Mouse (Mus musculus) hindbrain, embryonic 13.5 days (tissue): ENCODE measurements around the gene Plxna2. TPM values are rescaled to one million over a fixed set of nuclear protein-coding genes. Genes with fewer than 3 reads are reported as not detected.

Source experiments
- ATAC-seq: fragments of 200-750 bp; cut with Nextera tagmentation; 2 replicates; pipeline ENCODE4 v1.8.0; 2017; ENCODE audit warnings: moderate TSS enrichment; ENCODE audit not compliant: low FRiP score
- H3K27ac ChIP-seq: fragments of 300-500 bp; sonication (generic); 2 replicates; pipeline ENCODE4 v1.5.1; 2015; ENCODE audit warnings: inconsistent platforms, mild to moderate bottlenecking, moderate library complexity
- H3K27me3 ChIP-seq: fragments of 300-500 bp; sonication (generic); 2 replicates; pipeline ENCODE4 v1.6.1; 2015; ENCODE audit warnings: mild to moderate bottlenecking, inconsistent platforms
- H3K36me3 ChIP-seq: fragments of 300-500 bp; sonication (generic); 2 replicates; pipeline ENCODE4 v1.6.1; 2015; ENCODE audit warnings: mild to moderate bottlenecking, inconsistent platforms
- H3K4me1 ChIP-seq: fragments of 300-500 bp; sonication (generic); replicated peaks from 2 replicates; pipeline ENCODE4 v1.6.1; 2015; ENCODE audit warnings: inconsistent platforms
- H3K4me2 ChIP-seq: fragments of 300-500 bp; sonication (generic); 2 replicates; pipeline ENCODE4 v1.6.1; 2015; ENCODE audit warnings: inconsistent platforms, mild to moderate bottlenecking, moderate library complexity
- H3K4me3 ChIP-seq: fragments of 300-500 bp; sonication (generic); 2 replicates; pipeline ENCODE4 v1.5.1; 2015; ENCODE audit warnings: mild to moderate bottlenecking, inconsistent platforms
- H3K9ac ChIP-seq: fragments of 300-500 bp; sonication (generic); 2 replicates; pipeline ENCODE4 v1.6.1; 2015; ENCODE audit warnings: mild to moderate bottlenecking, inconsistent platforms
- H3K9me3 ChIP-seq: fragments of 300-500 bp; sonication (generic); 2 replicates; pipeline ENCODE4 v1.6.1; 2016; ENCODE audit warnings: inconsistent platforms
- WGBS: fragments of 180-500 bp; shearing (Covaris S2); methylation state at CpG from one replicate; pipeline ENCODE4 v1.1.7; 2015; 5-methylcytosine and 5-hydroxymethylcytosine counted together
- polyA plus RNA-seq: library from polyadenylated mRNA; unstranded; fragments of >200 nt; fragmentation: Nextera tagmentation; extraction: Ambion mirVana; gene quantifications from 2 replicates; pipeline ENCODE4 v1.2.1, GENCODE M21; 2015

Gene Plxna2
- polyA plus RNA-seq, 1 experiment from 2014 or later, result 36.5 TPM

- no peak for ATAC-seq
- H3K27me3 ChIP-seq, result no peaks in the 10 kb centered on the region
- no peak overlapping the region for H3K4me3 ChIP-seq
- 86% methylated on average over 3 of the region's 3 CpGs for WGBS
- no peak overlapping the region for H3K4me2 ChIP-seq
- no peak overlapping the region for H3K9ac ChIP-seq
- no peak overlapping the region for H3K27ac ChIP-seq
- H3K36me3 ChIP-seq, result 0 out of 2 replicates have a peak, but pooled peaks cover under 1% of the 10 kb centered on the region
- H3K4me1 ChIP-seq, result peaks cover 41% of the 10 kb centered on the region
- H3K9me3 ChIP-seq, result no peaks in the 10 kb centered on the region
Observed at GRCm38 (mm10) chr1:194699321-194699720, 81.3 kb downstream of the Plxna2 start.

- no peak overlapping the region for H3K27ac ChIP-seq
- ATAC-seq, result no peak
Observed at GRCm38 (mm10) chr1:194703235-194703634, 85.2 kb downstream of the Plxna2 start.

GRCm38 (mm10) chr1:194704171-194704855, 86.3 kb downstream of the Plxna2 start:
- H3K4me3 ChIP-seq, result no peak overlapping the region
- no peaks in the 10 kb centered on the region for H3K27me3 ChIP-seq
- no peak overlapping the region for H3K4me2 ChIP-seq
- 88% methylated on average over 1 of the region's 1 CpGs for WGBS
- H3K4me1 ChIP-seq, result peaks cover 21% of the 10 kb centered on the region
- ATAC-seq, result no peak
- no peaks in the 10 kb centered on the region for H3K9me3 ChIP-seq
- no peak overlapping the region for H3K9ac ChIP-seq
- H3K27ac ChIP-seq, result no peak overlapping the region
- peaks cover 8% of the 10 kb centered on the region for H3K36me3 ChIP-seq

More at GRCm38 (mm10) chr1:194703235-194703634, 85.2 kb downstream of the Plxna2 start:
- 21% methylated on average over 2 of the region's 2 CpGs for WGBS
- Histone ChIP-seq H3K4me3 (no peak overlapping the region), H3K4me1 (peaks cover 21% of the 10 kb centered on the region), H3K9me3 (no peaks in the 10 kb centered on the region), H3K4me2 (no peak overlapping the region), H3K36me3 (peaks cover 8% of the 10 kb centered on the region), H3K9ac (no peak overlapping the region), H3K27me3 (no peaks in the 10 kb centered on the region)

- Histone ChIP-seq H3K9me3 (no peaks in the 10 kb centered on the region), H3K27me3 (no peaks in the 10 kb centered on the region), H3K9ac (no peak overlapping the region), H3K27ac (0 out of 2 replicates have a peak overlapping the region, but pooled peaks have one; percentile 35), H3K36me3 (peaks cover 8% of the 10 kb centered on the region), H3K4me2 (no peak overlapping the region), H3K4me3 (no peak overlapping the region), H3K4me1 (peaks cover 21% of the 10 kb centered on the region)
- 83% methylated on average over 2 of the region's 2 CpGs for WGBS
- ATAC-seq, result no peak
Observed at GRCm38 (mm10) chr1:194706566-194706965, 88.5 kb downstream of the Plxna2 start.

GRCm38 (mm10) chr1:194712373-194712772, 94.4 kb downstream of the Plxna2 start:
- no peak overlapping the region for H3K9ac ChIP-seq
- 55% methylated on average over 2 of the region's 2 CpGs for WGBS
- no peaks in the 10 kb centered on the region for H3K27me3 ChIP-seq
- H3K4me3 ChIP-seq, result no peak overlapping the region
- no peaks in the 10 kb centered on the region for H3K9me3 ChIP-seq
- peak overlapping the region; percentile 42 for H3K27ac ChIP-seq
- H3K4me2 ChIP-seq, result no peak overlapping the region
- H3K4me1 ChIP-seq, result peaks cover 32% of the 10 kb centered on the region
- ATAC-seq, result no peak
- peaks cover 18% of the 10 kb centered on the region for H3K36me3 ChIP-seq

- H3K9ac ChIP-seq, result no peak overlapping the region
- no peaks in the 10 kb centered on the region for H3K9me3 ChIP-seq
- peaks cover 40% of the 10 kb centered on the region for H3K4me1 ChIP-seq
- no peak overlapping the region for H3K4me3 ChIP-seq
- peak overlapping the region; percentile 3; the same call in 1 of the 2 replicates for H3K27ac ChIP-seq
- ATAC-seq, result no peak
- H3K27me3 ChIP-seq, result no peaks in the 10 kb centered on the region
- H3K4me2 ChIP-seq, result no peak overlapping the region
- 74% methylated on average over 4 of the region's 4 CpGs for WGBS
- H3K36me3 ChIP-seq, result peaks cover 14% of the 10 kb centered on the region
Observed at GRCm38 (mm10) chr1:194714138-194715031, 96.4 kb downstream of the Plxna2 start.

GRCm38 (mm10) chr1:194717451-194717874, 99.4 kb downstream of the Plxna2 start:
- H3K27ac ChIP-seq, result 0 out of 2 replicates have a peak overlapping the region, but pooled peaks have one; percentile 32
- no peaks in the 10 kb centered on the region for H3K9me3 ChIP-seq
- no peak overlapping the region for H3K4me2 ChIP-seq
- H3K36me3 ChIP-seq, result peaks cover 12% of the 10 kb centered on the region
- peak; percentile 31; the same call in 1 of the 2 replicates for ATAC-seq
- no peaks in the 10 kb centered on the region for H3K27me3 ChIP-seq
- H3K9ac ChIP-seq, result no peak overlapping the region
- WGBS, result 52% methylated on average over 1 of the region's 1 CpGs
- peaks cover 63% of the 10 kb centered on the region for H3K4me1 ChIP-seq
- H3K4me3 ChIP-seq, result no peak overlapping the region

- Histone ChIP-seq H3K27ac (peak overlapping the region; percentile 78), H3K4me2 (no peak overlapping the region), H3K4me1 (peaks cover 54% of the 10 kb centered on the region), H3K36me3 (no peaks in the 10 kb centered on the region), H3K9ac (no peak overlapping the region), H3K27me3 (no peaks in the 10 kb centered on the region), H3K9me3 (no peaks in the 10 kb centered on the region), H3K4me3 (no peak overlapping the region)
- ATAC-seq, result no peak
- WGBS, result 63% methylated on average over 4 of the region's 4 CpGs
Observed at GRCm38 (mm10) chr1:194720406-194720805, 102.4 kb downstream of the Plxna2 start.

- Histone ChIP-seq H3K9me3 (no peaks in the 10 kb centered on the region), H3K4me3 (no peak overlapping the region), H3K4me2 (no peak overlapping the region), H3K27ac (peak overlapping the region; percentile 78), H3K4me1 (peaks cover 54% of the 10 kb centered on the region), H3K9ac (no peak overlapping the region), H3K36me3 (no peaks in the 10 kb centered on the region), H3K27me3 (no peaks in the 10 kb centered on the region)
- ATAC-seq, result peak; percentile 75; the same call in 1 of the 2 replicates
- 28% methylated on average over 2 of the region's 2 CpGs for WGBS
Observed at GRCm38 (mm10) chr1:194721260-194721659, 103.2 kb downstream of the Plxna2 start.

- ATAC-seq, result no peak
- 68% methylated on average over 2 of the region's 2 CpGs for WGBS
- no peaks in the 10 kb centered on the region for H3K27me3 ChIP-seq
- no peak overlapping the region for H3K9ac ChIP-seq
- H3K4me1 ChIP-seq, result peaks cover 49% of the 10 kb centered on the region
- H3K27ac ChIP-seq, result peak overlapping the region; percentile 78
- H3K36me3 ChIP-seq, result no peaks in the 10 kb centered on the region
- no peaks in the 10 kb centered on the region for H3K9me3 ChIP-seq
- no peak overlapping the region for H3K4me2 ChIP-seq
- H3K4me3 ChIP-seq, result no peak overlapping the region
Observed at GRCm38 (mm10) chr1:194722329-194722728, 104.3 kb downstream of the Plxna2 start.

GRCm38 (mm10) chr1:194734836-194735235, 116.8 kb downstream of the Plxna2 start:
- Histone ChIP-seq H3K27ac (no peak overlapping the region), H3K9ac (no peak overlapping the region), H3K36me3 (no peaks in the 10 kb centered on the region; the same call in 1 of the 2 replicates), H3K27me3 (no peaks in the 10 kb centered on the region), H3K4me1 (peaks cover 30% of the 10 kb centered on the region), H3K4me3 (no peak overlapping the region), H3K4me2 (no peak overlapping the region), H3K9me3 (no peaks in the 10 kb centered on the region)
- no peak for ATAC-seq
- 85% methylated on average over 2 of the region's 2 CpGs for WGBS

- peak overlapping the region; percentile 69 for H3K27ac ChIP-seq
- H3K4me2 ChIP-seq, result no peak overlapping the region
- no peaks in the 10 kb centered on the region for H3K9me3 ChIP-seq
- ATAC-seq, result peak; percentile 60; the same call in 1 of the 2 replicates
- H3K4me3 ChIP-seq, result no peak overlapping the region
- H3K36me3 ChIP-seq, result no peaks in the 10 kb centered on the region
- H3K27me3 ChIP-seq, result no peaks in the 10 kb centered on the region
- H3K9ac ChIP-seq, result no peak overlapping the region
- H3K4me1 ChIP-seq, result peaks cover 36% of the 10 kb centered on the region
Observed at GRCm38 (mm10) chr1:194739894-194740293, 121.9 kb downstream of the Plxna2 start.
